Mouse (Mus musculus) neural tube, embryonic 14.5 days (tissue): ENCODE data around the gene Best2. TPM values are rescaled to one million over a fixed set of nuclear protein-coding genes. Genes with fewer than 3 reads are reported as not detected.
A peak's percentile ranks its signal among the peaks of the same experiment; 100 is the strongest.

Source experiments
- ATAC-seq: fragments of 200-750 bp; cut with Nextera tagmentation; 2 replicates; pipeline ENCODE4 v1.8.0; 2017; ENCODE audit warnings: low read depth, mild to moderate bottlenecking, moderate TSS enrichment, moderate library complexity
- H3K27ac ChIP-seq: fragments of 300-500 bp; sonication (generic); 2 replicates; pipeline ENCODE4 v1.5.1; 2014; ENCODE audit warnings: low read depth, mild to moderate bottlenecking, control low read depth, low read length, moderate library complexity, mixed read lengths
- H3K27me3 ChIP-seq: fragments of 300-500 bp; sonication (generic); 2 replicates; pipeline ENCODE4 v1.6.1; 2014; ENCODE audit warnings: low read length; ENCODE audit not compliant: control insufficient read depth, insufficient read depth
- H3K36me3 ChIP-seq: fragments of 300-500 bp; sonication (generic); 2 replicates; pipeline ENCODE4 v1.6.1; 2014; ENCODE audit warnings: low read length, mixed read lengths; ENCODE audit not compliant: control insufficient read depth, insufficient read depth
- H3K4me1 ChIP-seq: fragments of 300-500 bp; sonication (generic); 2 replicates; pipeline ENCODE4 v1.6.1; 2014; ENCODE audit warnings: low read length; ENCODE audit not compliant: control insufficient read depth, insufficient read depth
- H3K4me2 ChIP-seq: fragments of 300-500 bp; sonication (generic); 2 replicates; pipeline ENCODE4 v1.6.1; 2014; ENCODE audit warnings: mild to moderate bottlenecking, low read depth, low read length, control low read depth
- H3K4me3 ChIP-seq: fragments of 300-500 bp; sonication (generic); 2 replicates; pipeline ENCODE4 v1.5.1; 2014; ENCODE audit warnings: low read depth, low read length, control low read depth, mixed read lengths
- H3K9ac ChIP-seq: fragments of 300-500 bp; sonication (generic); replicated peaks from 2 replicates; pipeline ENCODE4 v1.6.1; 2014; ENCODE audit warnings: low read depth, mild to moderate bottlenecking, control low read depth, low read length, mixed read lengths
- H3K9me3 ChIP-seq: fragments of 300-500 bp; sonication (generic); 2 replicates; pipeline ENCODE4 v1.6.1; 2016; ENCODE audit warnings: low read length; ENCODE audit not compliant: control insufficient read depth
- WGBS: fragments of 180-500 bp; shearing (Covaris S2); extraction: QIAGEN DNeasy Blood & Tissue Kit; methylation state at CpG from one replicate; pipeline ENCODE4 v1.1.7; 2014; 5-methylcytosine and 5-hydroxymethylcytosine counted together
- polyA plus RNA-seq: library from polyadenylated mRNA; unstranded; fragments of >200 nt; fragmentation: Nextera tagmentation; extraction: Ambion mirVana; gene quantifications from 2 replicates; pipeline ENCODE4 v1.2.1, GENCODE M21; 2014

The Best2 gene
- polyA plus RNA-seq, 1 experiment from 2014 or later = not detected

DNA sequence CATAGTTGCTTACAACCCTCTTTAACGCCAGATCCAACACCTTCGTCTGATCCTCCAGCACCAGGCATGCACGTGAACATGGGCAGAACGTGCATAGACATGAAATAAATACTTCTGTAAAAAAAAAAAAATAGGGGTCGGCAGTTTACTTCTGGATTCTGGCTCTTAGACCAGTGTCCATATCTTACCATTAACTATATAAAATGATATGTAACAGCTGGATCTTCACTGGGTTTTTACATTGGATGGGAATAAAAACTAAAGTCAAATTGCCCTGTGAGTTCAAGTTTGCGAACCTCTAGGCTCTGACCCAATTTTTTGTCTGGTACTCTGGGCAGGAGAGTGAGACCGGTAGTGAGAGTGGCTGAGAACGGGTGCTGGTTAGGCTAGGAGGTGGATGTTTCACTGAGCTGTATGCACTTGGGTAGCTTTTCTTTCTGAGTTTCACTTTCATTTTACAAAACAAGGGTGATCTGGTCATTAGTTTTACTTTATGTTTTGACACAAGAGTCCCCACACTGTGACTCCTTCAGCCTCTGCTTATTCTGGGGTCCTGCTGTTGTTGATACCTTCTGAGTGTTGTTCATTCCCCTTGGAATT is 39.7 kb downstream of the Best2 start:
- Histone ChIP-seq H3K27me3 (0 out of 2 replicates have a peak, but pooled peaks cover 4% of the 10 kb centered on the region), H3K4me2 (no peak overlapping the region), H3K4me3 (no peak overlapping the region), H3K36me3 (peaks cover 24% of the 10 kb centered on the region), H3K9ac (no peak overlapping the region), H3K9me3 (no peaks in the 10 kb centered on the region), H3K27ac (no peak overlapping the region), H3K4me1 (peaks cover 41% of the 10 kb centered on the region)
- 86% methylated on average over 8 of the region's 8 CpGs for WGBS
- ATAC-seq = no peak

DNA sequence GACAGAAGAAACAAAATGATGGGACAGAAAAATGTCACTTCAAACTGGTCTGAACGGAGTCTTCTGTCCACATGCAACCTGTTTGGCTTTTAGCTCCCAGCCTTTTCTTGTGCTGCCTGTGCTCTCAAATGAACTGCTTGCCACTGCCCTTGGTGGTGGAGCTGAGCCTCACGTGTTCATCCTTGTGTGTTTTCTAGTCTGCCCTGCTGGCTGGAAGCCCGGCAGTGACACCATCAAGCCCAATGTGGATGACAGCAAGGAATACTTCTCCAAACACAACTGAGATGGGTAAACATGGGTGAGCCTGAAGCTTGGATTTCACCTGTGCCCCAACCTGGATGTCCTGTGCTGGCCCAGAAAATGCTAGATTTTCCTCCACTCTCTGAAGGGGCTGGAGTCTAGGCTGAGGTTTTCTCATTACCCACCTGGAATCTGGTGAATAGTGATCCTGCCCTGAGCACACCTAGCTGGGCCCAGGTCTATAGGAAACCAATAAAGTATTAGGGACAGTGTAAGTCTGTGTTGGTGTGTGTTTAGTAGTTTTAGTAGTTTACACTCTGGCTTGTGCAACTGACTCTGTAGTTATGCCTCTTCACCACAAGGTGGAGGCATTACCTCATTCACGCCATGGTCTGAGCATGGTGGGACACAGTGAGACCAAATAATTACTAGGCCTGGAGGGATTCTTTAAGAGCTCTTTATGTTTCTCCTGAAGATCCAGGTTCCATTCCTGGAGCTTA is 40.4 kb downstream of the Best2 start:
- Histone ChIP-seq H3K36me3 (peaks cover 24% of the 10 kb centered on the region), H3K4me3 (no peak overlapping the region), H3K9me3 (no peaks in the 10 kb centered on the region), H3K4me2 (no peak overlapping the region), H3K9ac (no peak overlapping the region), H3K27ac (no peak overlapping the region), H3K4me1 (peaks cover 38% of the 10 kb centered on the region), H3K27me3 (0 out of 2 replicates have a peak, but pooled peaks cover 4% of the 10 kb centered on the region)
- no peak for ATAC-seq
- 64% methylated on average over 4 of the region's 4 CpGs for WGBS

GRCm38 (mm10) chr8:84973079-84973478 is 41.3 kb downstream of the Best2 start:
- ATAC-seq = no peak
- Histone ChIP-seq H3K27ac (no peak overlapping the region), H3K4me1 (peaks cover 39% of the 10 kb centered on the region), H3K4me3 (no peak overlapping the region), H3K4me2 (no peak overlapping the region), H3K27me3 (0 out of 2 replicates have a peak, but pooled peaks cover 4% of the 10 kb centered on the region), H3K9me3 (no peaks in the 10 kb centered on the region), H3K9ac (no peak overlapping the region), H3K36me3 (peaks cover 24% of the 10 kb centered on the region)
- 100% methylated on average over 1 of the region's 1 CpGs for WGBS

DNA sequence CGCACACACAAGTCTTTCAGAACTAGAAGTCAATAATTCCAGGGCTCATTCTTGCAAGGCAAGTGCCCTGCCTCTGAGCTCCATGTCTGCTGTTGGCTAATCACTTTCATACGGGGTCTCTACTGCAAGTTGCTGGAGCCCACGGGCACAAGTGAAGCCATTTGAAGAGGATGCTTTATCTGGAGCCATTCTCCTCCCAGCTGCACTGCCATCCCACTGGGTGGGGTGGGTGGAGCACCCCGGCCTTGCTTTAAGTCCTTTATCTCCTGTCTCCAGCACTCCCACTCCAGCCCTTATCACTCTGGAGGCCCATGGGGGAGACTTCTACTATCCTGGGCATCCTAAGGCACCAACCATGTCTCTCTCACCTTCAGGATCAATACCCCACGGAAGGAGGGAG is 43.4 kb downstream of the Best2 start:
- peaks cover 24% of the 10 kb centered on the region for H3K36me3 ChIP-seq
- 72% methylated on average over 5 of the region's 5 CpGs for WGBS
- H3K4me2 ChIP-seq = peak overlapping the region; percentile 90
- peak overlapping the region; percentile 80 for H3K4me3 ChIP-seq
- no peaks in the 10 kb centered on the region for H3K27me3 ChIP-seq
- peaks cover 20% of the 10 kb centered on the region for H3K4me1 ChIP-seq
- H3K9me3 ChIP-seq = no peaks in the 10 kb centered on the region
- no peak overlapping the region for H3K27ac ChIP-seq
- no peak for ATAC-seq
- H3K9ac ChIP-seq = peak overlapping the region; percentile 8; the same call in 1 of the 2 replicates

DNA sequence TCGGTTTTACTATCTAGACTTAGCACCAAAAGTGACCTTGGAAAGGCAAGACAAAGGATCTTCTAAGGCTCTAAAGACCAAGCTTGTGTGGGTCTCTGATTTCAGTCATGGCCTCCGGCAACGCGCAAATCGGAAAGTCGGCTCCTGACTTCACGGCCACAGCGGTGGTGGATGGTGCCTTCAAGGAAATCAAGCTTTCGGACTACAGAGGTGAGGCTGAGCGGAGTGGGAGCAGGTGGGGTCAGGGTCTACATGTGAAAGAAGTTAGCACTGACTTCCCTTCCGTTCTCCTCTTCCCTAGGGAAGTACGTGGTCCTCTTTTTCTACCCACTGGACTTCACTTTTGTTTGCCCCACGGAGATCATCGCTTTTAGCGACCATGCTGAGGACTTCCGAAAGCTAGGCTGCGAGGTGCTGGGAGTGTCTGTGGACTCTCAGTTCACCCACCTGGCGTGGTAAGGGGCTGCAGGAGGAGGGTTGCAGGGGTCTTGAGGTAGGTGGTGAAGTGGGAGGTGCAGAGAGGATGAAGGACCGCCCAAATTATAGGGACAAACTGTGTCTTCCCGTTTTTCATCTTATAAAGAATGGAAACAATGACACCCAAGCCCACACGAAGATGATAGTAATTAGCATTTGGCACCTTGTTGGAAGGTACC is 44.1 kb downstream of the Best2 start:
- Histone ChIP-seq H3K9ac (peak overlapping the region; percentile 94), H3K9me3 (no peaks in the 10 kb centered on the region), H3K4me1 (peaks cover 19% of the 10 kb centered on the region), H3K27me3 (no peaks in the 10 kb centered on the region), H3K4me2 (peak overlapping the region; percentile 90), H3K4me3 (peak overlapping the region; percentile 80), H3K27ac (peak overlapping the region; percentile 74), H3K36me3 (peaks cover 24% of the 10 kb centered on the region)
- no peak for ATAC-seq
- WGBS = 9% methylated on average over 21 of the region's 21 CpGs

- Histone ChIP-seq H3K9me3 (no peaks in the 10 kb centered on the region), H3K4me2 (peak within 1 kb of the TSS; percentile 90), H3K4me1 (peaks cover 24% of the 10 kb centered on the region)
Observed at GRCm38 (mm10) chr8:84969241-84970134, 44.8 kb downstream of the Best2 start, which contains the start of the genes Gm49661, Prdx2 and Rnaseh2a. Gene Gm49661, minus strand, starts transcription at chr8:84969433. Gene Prdx2, plus strand, starts transcription at chr8:84969587. Gene Rnaseh2a, minus strand, starts transcription at chr8:84969767.

DNA sequence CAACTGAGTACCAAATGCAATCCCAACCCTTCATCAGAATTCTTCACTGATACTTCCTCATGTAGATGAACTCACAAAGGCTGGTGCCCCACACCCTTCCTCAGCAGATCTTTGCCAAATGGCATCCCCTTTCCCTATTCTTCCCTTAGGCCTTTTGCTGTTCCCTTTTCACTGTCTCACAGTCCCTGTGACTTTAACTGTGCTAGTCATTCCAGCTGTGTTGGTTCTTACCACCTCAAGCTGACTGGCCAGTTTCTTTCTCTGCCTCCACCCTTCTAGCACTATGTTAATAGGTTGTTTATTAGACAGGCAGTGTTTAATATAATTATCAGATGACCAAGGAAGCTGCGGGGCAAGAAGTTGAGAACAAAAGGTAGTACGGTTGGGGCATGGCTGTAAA is 45.7 kb downstream of the Best2 start:
- Histone ChIP-seq H3K4me1 (peaks cover 21% of the 10 kb centered on the region), H3K9ac (peak overlapping the region; percentile 94), H3K9me3 (no peaks in the 10 kb centered on the region), H3K4me2 (peak overlapping the region; percentile 90), H3K27me3 (no peaks in the 10 kb centered on the region), H3K4me3 (peak overlapping the region; percentile 80), H3K36me3 (peaks cover 24% of the 10 kb centered on the region), H3K27ac (peak overlapping the region; percentile 74; the same call in 1 of the 2 replicates)
- ATAC-seq = no peak
- WGBS = 11% methylated on average over 2 of the region's 2 CpGs

More at GRCm38 (mm10) chr8:84969241-84970134, 44.8 kb downstream of the Best2 start, which contains the start of the genes Gm49661, Prdx2 and Rnaseh2a:
- ATAC-seq = peak; percentile 79
- Histone ChIP-seq H3K27me3 (no peaks in the 10 kb centered on the region), H3K36me3 (peaks cover 24% of the 10 kb centered on the region), H3K27ac (peak within 1 kb of the TSS; percentile 74), H3K4me3 (peak within 1 kb of the TSS; percentile 80), H3K9ac (peak within 1 kb of the TSS; percentile 94)
- under 1% methylated on average over 56 of the region's 56 CpGs for WGBS

- Histone ChIP-seq H3K27ac (no peak overlapping the region), H3K4me1 (peaks cover 21% of the 10 kb centered on the region), H3K4me2 (no peak overlapping the region), H3K27me3 (no peaks in the 10 kb centered on the region), H3K4me3 (no peak overlapping the region), H3K36me3 (peaks cover 14% of the 10 kb centered on the region), H3K9me3 (no peaks in the 10 kb centered on the region), H3K9ac (no peak overlapping the region)
- ATAC-seq = no peak
- 90% methylated on average over 13 of the region's 13 CpGs for WGBS
Observed at GRCm38 (mm10) chr8:84967532-84968304, 46.6 kb downstream of the Best2 start.
